Mouse (Mus musculus) left cerebral cortex, adult 8-10 months (tissue): Measurements from ENCODE around the gene Mars. TPM values are rescaled to one million over a fixed set of nuclear protein-coding genes. Genes with fewer than 3 reads are reported as not detected.

Source experiments
- DNase-seq, 2 experiments: peaks; one replicate each; pipeline ENCODE4 v3.0.0; 2022; ENCODE audit warnings: low spot score in 2 of 2
- total RNA-seq, 4 experiments: library from RNA; stranded (reverse); gene quantifications; 2 replicates each; pipeline ENCODE4 v1.2.4; 2022

The Mars gene
- 10 to 100 TPM; 54.2 to 61.3 (median 56.8) TPM for total RNA-seq

DNA sequence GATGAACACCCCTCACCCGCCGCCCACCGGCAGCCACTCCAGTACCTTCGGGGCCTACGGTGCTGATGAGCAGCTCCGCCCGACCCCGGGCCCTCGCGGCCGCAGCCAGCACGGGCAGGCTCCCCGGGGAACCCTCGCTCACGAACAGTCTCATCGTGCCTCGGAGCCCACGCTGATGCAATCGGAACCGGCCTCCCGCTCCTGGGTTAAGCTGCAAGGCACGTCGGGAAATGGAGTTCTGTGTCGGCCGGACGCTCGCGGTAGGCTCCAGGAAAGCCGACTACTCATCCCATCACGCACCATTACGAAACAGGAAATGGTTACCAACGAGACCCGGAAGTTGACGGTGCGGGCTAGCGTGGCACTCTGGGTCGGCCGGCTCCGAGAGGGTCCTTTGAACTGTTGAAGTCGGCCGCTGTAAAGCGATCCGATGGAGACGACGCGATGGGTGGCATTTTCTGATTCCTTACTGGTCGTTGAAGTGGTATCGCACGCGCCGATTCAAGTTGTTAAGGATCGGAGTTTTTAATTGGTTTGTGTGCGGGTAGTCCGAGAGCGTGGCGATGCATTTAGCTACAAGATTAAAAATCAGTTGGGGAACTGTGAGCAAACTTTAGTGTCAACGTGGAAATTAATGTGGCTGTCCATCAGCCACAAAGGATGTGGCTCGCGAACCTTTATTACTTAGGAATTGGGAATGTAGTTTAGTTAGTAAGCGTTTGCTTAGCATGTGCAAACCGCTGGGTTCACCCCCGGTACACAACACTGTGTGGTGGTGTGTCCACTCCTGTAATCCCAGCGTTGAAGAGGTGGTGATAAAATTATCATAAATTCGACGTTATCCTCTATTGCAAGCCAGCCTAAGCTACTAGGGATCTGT, at the start of gene Mars:
Gene Mars, minus strand, starts transcription at position 311 of the 880 bp plus-strand sequence.
- DNase-seq = peak; percentile 92 to 93

DNA sequence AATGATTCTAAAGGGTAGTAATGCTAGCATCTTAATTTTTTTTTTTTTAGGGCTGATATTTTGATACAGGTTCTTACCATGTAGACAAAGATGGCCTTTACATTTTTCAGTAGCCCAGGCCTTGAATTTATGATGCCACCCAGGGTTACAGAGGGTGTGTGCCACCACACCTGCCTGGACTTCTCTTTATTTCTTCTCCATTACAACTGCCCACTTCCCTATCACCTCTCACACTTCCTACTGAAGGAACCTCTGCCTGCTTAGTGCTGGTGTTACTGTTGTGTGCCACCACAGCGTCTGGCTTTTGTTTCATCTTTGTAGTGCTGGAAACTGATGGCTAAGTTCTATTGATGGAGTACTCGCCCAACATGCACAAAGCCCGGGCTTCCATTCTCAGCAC, 49.1 kb upstream of the Mars start:
- no peak for DNase-seq

DNA sequence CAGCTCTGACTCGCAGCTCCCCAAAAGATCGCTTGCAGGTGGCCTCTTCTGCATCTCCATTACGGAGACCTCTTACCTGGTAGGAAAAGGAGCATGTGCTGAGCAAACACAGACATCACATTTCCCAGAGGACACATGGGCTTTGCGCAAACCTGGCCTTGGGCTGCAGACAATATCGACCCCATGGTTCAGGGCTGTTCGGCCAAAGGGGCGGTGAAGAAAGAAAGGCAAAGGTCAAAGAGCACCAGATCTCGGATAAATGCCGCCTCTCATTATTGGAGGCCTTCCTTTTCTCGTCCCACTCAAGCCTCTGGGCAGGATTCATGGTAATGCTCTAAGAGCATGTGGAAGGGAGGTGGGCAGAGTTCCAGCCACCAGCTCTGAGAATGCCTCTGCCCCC, 43.8 kb upstream of the Mars start:
- DNase-seq = no peak

DNA sequence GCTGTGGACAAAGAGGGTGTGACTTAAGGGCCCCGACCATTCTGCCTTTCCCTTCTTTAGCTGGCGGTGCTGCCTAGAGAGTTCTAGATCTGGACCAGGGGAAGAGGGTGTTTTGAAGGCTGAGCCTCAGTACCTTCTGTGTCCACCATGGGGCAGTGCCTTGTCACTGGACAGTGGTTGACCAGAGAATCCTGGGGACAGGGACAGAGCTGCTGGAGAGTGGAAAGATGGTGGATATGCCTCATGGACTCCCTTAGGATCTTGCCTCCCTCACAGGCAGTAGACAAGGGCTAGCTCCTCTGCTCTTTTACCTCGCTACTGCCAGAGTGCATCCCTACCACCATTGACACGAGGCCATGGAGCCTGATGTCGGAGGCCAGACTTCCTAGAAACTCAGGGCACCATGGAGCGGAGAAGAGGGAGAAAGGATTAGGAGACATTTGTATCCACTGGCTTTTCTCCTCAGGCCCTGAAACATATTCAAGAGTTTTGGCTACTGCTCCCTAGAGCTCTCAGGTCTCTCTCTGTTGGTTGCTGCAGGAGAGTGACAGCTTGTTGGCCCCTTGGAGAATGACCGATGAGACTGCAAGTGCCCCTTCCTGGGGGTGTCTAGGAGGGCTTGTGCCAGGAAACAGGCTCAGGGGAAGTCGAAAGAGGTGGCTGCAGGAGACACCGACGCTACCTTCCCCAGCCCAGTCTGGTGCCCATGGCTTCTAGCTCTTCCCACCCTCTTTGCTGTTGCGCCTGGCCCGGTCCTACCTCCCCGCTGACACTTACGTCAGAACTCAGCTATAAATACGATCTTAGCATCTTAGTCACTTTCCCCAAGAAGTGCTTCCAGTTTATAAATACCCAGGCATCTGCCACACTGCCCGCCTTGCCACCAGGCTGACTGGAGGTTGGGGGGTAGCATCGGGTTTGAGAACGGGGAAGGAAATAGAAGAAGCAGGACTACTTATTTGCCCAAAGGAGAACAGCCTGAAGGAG, 42.6 kb upstream of the Mars start, which contains the start of gene Inhbe:
Gene Inhbe, minus strand, starts transcription at position 503 of the 987 bp plus-strand sequence.
- DNase-seq = peak in 1 of 2 experiments; percentile 91

DNA sequence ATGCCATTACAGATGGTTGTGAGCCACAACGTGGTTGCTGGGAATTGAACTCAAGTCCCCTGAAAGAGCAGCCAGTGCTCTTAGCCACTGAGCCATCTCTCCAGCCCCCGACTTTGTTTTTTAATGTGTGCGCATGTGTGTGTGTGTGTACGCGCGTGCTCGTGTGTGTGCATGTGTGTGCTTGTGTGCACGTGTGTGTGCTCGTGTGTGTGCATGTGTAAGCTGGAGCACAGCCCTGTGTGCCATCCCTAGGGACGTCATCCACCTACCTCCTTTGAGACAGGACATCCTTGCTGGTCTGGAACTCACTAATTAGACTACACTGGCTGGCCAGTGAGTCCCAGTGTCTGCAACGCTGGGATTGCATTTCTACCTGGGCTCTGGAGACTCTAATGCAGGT, 41.2 kb upstream of the Mars start:
- no peak for DNase-seq

DNA sequence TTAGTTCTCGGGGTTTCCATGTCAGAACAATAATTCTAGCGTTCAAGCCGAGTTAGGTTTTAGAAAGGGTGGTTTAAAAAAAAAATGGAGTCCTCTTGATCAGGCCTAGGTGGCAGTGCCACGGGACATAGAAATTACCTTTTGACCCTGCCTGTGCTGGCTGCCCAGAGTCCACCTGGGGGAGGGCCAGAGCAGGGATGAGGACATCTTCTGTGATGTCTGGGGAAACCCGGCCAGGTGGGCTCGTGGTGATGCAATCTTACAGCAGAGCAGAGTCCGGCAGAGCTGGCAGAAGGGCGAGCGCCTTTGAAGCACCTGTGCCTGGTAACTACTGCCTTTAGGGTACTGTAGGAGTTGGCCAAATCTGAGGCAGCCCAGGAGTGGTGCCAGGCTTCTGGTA, 40.6 kb upstream of the Mars start:
- DNase-seq = no peak

DNA sequence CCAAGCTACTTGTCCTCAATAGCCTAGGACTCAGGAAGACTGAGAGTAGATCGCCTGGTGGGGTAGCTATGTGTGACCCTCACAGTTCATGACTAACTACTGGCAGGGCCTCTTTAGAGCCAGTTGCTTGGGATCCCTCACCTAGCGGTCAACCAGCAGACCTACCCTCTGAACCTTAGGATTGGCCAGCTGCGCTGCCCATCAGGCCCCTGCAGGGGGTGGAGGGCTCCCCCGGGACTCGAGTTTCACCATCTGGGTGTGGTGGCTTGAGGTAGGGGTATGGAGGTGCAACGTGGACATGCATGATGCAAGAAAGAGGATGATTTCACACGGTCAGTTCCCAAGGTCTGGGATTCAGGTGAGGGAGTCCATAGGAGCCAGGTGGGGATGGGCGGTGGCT, 40.1 kb upstream of the Mars start:
- no peak for DNase-seq

DNA sequence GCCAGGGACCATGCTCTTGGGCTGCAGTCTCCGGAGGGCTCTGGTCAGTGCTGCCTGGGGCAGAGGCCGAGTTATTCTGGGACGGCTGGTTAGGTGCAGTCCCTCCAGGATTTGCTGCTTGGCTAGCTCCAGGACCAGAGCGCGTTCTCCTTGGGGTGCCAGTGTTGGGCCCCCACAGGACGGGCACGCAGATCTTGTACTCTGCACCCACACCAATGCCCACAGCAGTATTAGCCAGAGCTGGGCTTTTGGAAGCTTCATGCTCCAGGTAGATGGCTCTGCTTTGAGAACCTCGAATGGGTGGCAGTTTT, 39.7 kb upstream of the Mars start:
- no peak for DNase-seq

DNA sequence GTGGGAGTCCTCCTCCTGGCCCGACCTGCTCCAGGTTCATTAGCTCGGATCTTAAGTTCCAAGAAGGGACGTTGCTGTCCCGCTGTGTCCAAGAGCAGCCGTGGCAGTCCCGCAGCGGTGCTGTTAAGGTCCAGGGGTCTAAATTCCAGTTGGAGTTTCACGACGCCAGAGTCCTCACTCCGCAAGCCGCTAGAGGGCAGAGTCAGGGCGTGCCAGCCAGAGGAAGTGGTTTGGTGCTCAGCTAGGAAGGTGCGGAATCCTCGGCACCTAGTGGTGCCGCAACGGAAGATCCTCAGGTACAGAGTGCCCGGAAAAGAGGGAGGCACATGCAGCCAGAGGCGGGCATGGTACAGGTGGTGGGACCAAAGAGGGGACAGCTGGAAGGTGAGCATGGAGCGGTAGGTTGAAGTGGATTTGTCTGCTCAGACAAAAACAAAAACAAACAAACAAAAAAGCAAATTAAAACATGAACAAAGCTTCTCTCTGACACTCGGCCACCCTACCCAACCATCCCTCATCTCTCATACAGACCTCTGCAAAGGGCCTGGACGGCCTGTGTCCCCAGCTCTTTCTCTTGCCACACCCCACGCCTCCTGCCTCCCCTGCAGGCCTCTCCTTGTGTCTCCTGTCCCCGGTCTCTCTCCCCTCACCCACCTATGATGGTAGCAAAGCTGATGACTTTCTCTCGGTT, 39.2 kb upstream of the Mars start:
- peak in 1 of 2 experiments; percentile 64 for DNase-seq

DNA sequence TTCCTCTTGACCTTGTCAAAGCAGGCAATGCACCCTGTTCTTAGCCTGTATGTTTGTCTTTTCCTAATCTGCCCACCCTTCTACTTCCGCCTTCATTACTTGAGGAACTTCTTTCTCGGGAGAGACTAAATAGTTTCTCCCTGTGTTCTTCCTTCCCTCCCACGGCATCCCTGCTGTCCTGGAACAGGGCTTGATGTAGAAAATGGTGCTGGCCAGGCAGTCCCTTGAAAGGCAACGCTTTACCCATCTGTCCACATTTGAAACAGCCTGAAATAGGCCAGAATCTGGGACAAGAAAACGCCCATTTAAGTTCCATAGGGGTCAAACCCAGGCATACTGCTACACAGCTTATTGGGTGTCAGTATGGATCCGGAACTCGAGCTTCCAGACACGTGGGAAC, 38.2 kb upstream of the Mars start:
- no peak for DNase-seq

DNA sequence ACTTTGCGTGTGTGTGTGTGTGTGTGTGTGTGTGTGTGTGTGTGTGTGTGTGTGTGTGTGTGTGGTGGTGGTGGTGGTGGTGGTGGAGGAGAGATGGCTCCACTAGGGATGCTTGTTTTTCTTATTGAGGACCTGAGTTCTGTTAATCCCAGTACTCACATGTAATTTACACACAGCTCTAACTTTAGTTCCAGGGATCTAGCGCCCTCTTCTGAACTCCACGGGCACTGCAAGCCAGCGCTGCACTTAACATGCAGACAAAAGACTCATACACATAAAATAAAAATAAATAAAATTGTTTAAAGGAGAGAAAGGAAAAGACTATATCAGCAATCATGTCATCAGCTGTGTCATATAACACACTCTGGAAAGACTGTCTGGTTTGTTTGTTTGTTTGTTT, 37.4 kb upstream of the Mars start:
- DNase-seq = no peak

DNA sequence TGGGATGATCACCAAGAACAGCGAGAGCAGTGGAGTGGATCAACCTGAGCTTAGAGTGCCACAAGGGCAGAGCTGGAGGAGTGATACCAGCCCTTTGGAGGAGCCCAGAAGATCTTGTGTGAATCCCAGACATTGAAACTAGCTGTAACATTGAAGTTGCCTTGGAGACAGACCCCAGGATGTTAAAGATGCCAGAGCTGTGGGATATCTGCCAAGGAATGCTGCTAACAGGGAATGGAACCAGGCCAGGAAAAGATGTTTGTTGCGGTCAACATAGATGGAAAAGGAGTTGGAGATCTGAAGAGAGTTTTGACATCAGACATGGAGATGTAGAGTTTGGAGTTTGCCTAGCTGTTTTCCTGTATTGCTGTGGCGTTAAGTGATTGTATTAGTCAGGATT, 34.6 kb upstream of the Mars start:
- DNase-seq = no peak

DNA sequence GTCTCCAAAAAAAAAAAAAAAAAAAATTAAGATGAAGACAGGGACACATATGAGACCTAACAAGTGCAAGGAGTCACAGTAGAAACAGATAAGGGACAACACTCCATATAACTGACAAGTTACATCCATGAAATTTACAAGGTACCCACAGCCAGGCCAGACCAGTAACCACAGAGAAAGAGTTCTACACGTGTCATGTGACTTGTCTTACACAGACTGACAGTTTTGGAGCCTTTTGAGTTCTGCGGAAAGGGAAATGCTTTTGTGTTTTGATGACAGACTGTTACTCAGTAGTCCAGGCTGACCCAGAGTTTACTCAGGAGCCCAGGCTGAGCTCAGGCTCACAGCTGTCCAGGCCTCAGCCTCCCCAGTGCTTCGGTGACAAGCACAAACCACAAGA, 31.4 kb upstream of the Mars start:
- DNase-seq = no peak

DNA sequence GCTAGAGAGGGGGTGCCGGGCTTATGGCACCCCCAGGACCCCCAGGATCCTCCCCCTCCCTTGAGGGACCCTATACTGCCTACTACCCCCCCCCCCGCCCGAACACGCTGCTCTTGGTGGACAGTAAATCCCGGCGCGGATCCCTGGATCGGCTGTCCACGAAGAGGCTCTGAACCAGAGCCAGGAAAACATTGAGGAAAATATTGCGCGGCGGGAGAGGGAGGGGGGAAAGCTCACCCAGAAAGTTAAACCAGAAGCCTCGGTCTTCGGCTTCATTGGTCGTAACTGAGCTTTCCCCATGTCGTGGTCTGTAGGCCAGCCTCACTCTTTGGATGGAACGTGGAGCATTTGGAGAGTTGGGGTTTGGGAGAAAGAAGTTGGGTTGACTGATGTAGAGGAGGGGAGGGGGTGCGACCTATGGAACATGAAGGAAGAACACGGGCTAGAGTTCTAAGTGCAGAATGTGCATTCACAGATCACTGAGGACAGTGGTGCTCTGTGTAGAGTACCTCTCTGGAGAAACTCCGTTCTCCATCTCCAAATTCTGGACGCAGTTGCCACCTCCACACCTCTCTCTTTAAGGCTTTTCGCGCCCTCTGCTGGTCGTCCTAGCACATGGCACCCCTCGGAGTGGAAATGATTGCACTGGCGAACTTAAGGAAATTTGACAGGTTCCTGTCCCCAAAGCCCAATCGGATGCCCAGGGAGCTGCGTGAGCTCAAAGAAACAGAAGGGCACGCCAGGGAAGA, 30.5 kb upstream of the Mars start, which contains the start of gene Gli1:
Gene Gli1, minus strand, starts transcription at position 84 of the 749 bp plus-strand sequence.
- DNase-seq = no peak

DNA sequence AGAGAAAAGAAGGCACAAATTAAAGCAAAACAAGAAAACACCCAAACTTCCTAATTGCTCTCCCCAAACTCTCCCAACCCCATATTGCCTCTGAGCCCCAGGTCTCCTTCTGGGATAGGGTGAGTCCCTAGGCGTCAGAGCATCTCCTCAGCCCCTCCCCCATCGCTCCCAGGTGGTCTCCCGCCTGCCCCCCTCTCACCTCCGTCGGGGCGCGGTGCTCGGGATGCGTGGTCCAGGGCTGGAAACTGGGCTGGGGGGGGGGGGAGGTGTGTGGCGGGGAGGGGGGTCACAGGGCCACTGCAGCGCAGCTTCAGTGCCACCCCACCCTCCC, 29.7 kb upstream of the Mars start:
- DNase-seq = no peak

DNA sequence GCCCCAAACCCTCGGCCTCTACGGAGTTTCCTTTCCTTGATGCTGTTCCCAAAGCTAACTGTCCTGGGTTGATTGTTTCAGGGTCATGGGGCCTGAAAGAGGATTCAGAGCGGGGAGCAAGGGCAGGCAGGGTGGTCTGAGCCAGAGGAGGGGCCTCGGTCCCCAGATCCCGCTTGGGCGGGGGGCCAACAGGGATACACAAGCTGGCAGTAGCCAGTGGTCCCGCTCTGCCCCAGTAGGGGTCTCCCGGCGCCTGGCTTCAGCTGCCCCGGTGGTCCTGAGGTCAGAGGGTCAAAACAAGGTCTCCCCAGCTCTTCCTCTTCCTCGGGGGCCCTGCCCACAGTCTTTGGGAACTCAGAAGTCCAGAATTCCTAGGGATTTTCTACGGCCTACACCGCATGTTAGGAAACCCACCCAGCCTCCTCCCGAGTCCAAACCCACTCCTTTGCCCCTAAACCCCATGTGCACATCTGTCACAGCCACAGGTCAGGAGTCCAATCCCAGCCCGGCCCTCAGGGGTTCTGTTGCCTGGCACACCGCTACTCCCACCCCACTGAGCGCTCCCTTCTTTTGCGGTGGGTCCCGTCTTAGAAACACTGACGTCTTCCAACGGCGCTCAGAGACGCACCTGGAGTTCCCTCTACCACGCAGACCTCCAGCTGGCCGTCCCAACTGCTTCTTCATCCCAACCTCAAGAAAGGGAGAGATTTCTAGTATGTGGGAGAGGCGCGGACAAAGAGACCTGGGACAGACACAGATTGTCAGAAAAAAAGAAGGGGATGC, 29.2 kb upstream of the Mars start:
- no peak for DNase-seq

DNA sequence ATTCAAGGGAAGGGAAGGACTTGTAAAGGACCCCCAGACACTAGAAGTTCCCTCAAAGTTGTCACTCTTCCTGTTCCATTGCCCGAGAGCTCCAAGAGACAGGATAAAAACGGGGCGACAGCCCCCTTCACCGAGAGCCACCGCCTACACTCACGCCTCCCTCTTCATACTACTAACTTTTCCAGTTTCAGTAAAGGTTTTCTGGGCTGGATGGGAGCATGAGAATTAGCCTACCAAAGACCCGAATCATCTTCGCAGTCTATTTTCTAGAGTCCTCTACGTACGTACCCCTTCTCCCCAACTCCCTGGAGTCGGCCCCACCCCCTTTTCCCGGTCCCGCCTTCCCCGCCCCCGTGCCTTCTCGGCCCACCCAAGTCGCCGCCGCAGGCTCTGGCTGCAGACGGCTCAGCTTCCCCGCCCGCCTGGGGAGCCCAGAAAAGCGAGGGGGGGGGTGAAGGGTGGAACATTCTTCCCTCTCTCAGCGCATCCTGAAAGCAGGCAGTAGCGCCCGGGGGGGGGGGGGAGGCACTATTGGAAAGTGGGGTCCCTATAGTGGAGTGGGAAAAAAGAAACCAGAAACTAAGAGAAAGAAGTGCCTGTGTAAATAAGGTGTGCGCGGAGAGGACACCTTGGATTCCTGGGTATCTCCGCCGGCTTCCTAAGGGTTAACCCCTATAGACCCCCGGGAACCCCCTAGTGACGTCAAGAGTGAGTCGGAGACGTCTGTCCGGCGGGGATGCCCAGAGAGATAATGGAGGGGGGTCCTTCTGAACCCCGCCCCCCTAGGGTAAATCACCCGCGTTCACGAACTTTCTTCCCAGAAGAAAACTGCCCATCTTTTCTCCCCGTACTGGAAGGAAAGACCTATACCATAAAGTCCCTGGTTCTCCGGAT, 28.3 kb upstream of the Mars start:
- no peak for DNase-seq

DNA sequence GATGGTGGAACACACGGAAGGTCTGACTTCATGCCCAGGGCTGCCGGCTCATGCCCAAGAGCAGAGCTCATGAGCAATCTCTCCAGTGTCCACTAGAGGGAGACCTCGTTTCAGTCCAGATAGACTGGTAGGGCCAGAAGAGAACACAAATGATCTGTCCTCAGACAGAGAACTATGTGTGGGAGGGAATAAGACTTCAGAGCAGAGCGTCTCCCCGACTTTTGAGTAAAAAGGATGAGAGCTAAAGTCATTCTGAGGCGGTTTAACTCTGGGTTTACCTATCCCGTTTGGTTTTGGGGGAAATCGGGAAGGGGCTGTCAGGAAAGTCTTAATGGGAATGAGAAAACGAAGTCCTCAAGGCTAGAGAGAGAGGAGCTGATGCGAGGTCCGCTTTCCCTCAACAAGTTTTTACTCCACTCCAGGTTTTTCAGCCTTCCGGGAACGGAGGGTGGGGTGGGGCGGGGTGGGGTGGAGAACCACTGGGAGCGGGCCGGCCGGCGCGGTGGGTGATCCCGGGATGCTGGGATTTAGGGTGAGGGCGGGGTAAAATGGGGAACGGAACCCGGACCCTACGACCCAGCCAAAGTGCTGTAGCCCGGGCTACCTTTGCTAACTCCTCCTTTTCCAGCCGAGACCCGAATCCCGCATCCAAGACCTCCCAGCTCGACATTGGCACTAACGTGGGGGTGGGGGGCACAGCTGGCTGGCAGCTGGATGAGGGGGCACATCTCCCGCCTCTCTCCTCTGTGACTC, 27.5 kb upstream of the Mars start:
- DNase-seq = peak in 1 of 2 experiments; percentile 75
